Mouse (Mus musculus): ENCODE measurements around the gene Vrtn.

DNA sequence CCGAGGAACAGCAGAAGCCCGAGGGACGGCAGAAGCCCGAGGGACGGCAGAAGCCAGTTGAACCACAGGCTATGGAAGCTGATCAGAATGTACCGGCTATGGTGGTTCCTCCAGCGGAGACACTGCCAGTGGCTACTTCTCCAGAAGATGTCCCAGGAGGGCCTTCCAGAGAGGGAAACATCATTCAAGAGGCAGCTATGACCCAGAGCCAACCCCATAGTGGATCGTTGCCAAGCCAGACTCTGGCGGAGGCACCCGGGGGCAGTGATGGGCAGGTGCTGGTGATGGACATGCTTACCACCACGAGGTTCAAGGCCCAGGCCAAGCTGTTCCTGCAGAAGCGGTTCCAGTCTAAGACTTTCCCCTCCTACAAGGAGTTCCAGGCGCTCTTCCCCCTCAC lies 9.4 kb downstream of the Vrtn start:
- no peak for TF ChIP-seq EP300 (IDR thresholded peaks at IDR 0.05; ENCODE audit: low read depth)
- TF ChIP-seq CTCF (IDR thresholded peaks at IDR 0.05; ENCODE audit: low read depth) = no peak
